Mouse (Mus musculus): ENCODE data around the gene Foxi1.

GRCm38 (mm10) chr11:34228758-34229364 lies 21.0 kb upstream of the Foxi1 start:
- TF ChIP-seq CTCF (IDR thresholded peaks at IDR 0.05; ENCODE audit: low read depth) (peak; percentile 81), EP300 (optimal IDR thresholded peaks at IDR 0.05) (no peak)

All from stomach, postnatal 0 days (tissue).